Mouse (Mus musculus) heart, postnatal 0 days (tissue): ENCODE measurements around the gene Moap1.

Source experiments
- CTCF ChIP-seq: IDR thresholded peaks from 2 replicates; pipeline ENCODE4 v1.5.1; 2016; ENCODE audit warnings: antibody characterized with exemption, control low read depth, low read depth
- EP300 ChIP-seq: IDR thresholded peaks from 2 replicates; pipeline ENCODE4 v1.6.1; 2016; ENCODE audit warnings: antibody characterized with exemption, low read depth

- TF ChIP-seq CTCF (no peak), EP300 (no peak)
These were observed 349 bp downstream of the Moap1 start for GRCm38 (mm10) chr12:102743036-102743588.
